Mouse (Mus musculus) heart, postnatal 10 days (tissue): Measurements from ENCODE around the gene Zdhhc8. TPM values are rescaled to one million over a fixed set of nuclear protein-coding genes. Genes with fewer than 3 reads are reported as not detected.
"Not testable (repeated sequence)": the region's sequence is repeated elsewhere in the genome, so short reads cannot be mapped to it uniquely, and the experiment has no call there.

ENCODE experiments used
- DNase-seq, 2 experiments: peaks; one replicate each; pipeline ENCODE4 v3.0.0; 2021
- intact Hi-C: fragments of 180-260 bp; cut with DNase I; formaldehyde crosslinking; loops from one replicate; pipeline ENCODE4 v1.15.1; 2025
- total RNA-seq, 2 experiments: library from RNA; stranded (reverse); gene quantifications; 2 replicates each; pipeline ENCODE4 v1.2.3; 2021

Zdhhc8 gene
- total RNA-seq, 2 experiments from 2014 or later: 33.2 to 35.7 TPM

GRCm38 (mm10) chr16:18201620-18202019 lies 33.3 kb downstream of the Zdhhc8 start:
- no peak for DNase-seq
- intact Hi-C loops: no loop called here

GRCm38 (mm10) chr16:18200062-18200461 lies 34.9 kb downstream of the Zdhhc8 start:
- intact Hi-C loops: no loop called here

GRCm38 (mm10) chr16:18198365-18199098 lies 36.4 kb downstream of the Zdhhc8 start:
- intact Hi-C loops: no loop called here
- DNase-seq: no peak

More at GRCm38 (mm10) chr16:18200062-18200461, 34.9 kb downstream of the Zdhhc8 start:
- no peak for DNase-seq

GRCm38 (mm10) chr16:18197881-18198280 lies 37.1 kb downstream of the Zdhhc8 start:
- intact Hi-C loops: no loop called here
- no peak for DNase-seq

- intact Hi-C loops, DNase-seq: not testable (repeated sequence)
These were observed 39.4 kb downstream of the Zdhhc8 start for GRCm38 (mm10) chr16:18195561-18195960.

- DNase-seq: peak in 1 of 2 experiments; percentile 35
- intact Hi-C loops: no loop called here
These were observed 39.9 kb downstream of the Zdhhc8 start for GRCm38 (mm10) chr16:18195068-18195467.

GRCm38 (mm10) chr16:18194208-18194985 lies 40.5 kb downstream of the Zdhhc8 start:
- DNase-seq: no peak
- intact Hi-C loops: no loop called here

- intact Hi-C loops: no loop called here
These were observed 43.9 kb downstream of the Zdhhc8 start for GRCm38 (mm10) chr16:18191006-18191405.

GRCm38 (mm10) chr16:18187221-18187620 lies 47.7 kb downstream of the Zdhhc8 start:
- DNase-seq: no peak
- intact Hi-C loops: no loop called here

More at GRCm38 (mm10) chr16:18191006-18191405, 43.9 kb downstream of the Zdhhc8 start:
- DNase-seq: no peak

- intact Hi-C loops: no loop called here
- no peak for DNase-seq
These were observed 48.1 kb downstream of the Zdhhc8 start for GRCm38 (mm10) chr16:18186798-18187197.

GRCm38 (mm10) chr16:18185715-18186449 lies 49.1 kb downstream of the Zdhhc8 start:
- intact Hi-C loops: no loop called here
- no peak for DNase-seq

- intact Hi-C loops: no loop called here
- DNase-seq: no peak
These were observed 52.2 kb downstream of the Zdhhc8 start for GRCm38 (mm10) chr16:18182766-18183165.

- intact Hi-C loops: no loop called here
- DNase-seq: no peak
These were observed 53.5 kb downstream of the Zdhhc8 start for GRCm38 (mm10) chr16:18181398-18181797.

- intact Hi-C loops: no loop called here
- no peak for DNase-seq
These were observed 55.3 kb downstream of the Zdhhc8 start for GRCm38 (mm10) chr16:18179591-18179990.

- no peak for DNase-seq
- intact Hi-C loops: no loop called here
These were observed 58.2 kb downstream of the Zdhhc8 start for GRCm38 (mm10) chr16:18176758-18177157.

GRCm38 (mm10) chr16:18175817-18176541 lies 59.0 kb downstream of the Zdhhc8 start:
- intact Hi-C loops: no loop called here
- no peak for DNase-seq

GRCm38 (mm10) chr16:18173788-18174187 lies 61.1 kb downstream of the Zdhhc8 start:
- intact Hi-C loops: loop anchor here (2.0 kb wide), 1 partner anchor 37 kb away; no protein-coding TSS in a partner anchor
- no peak for DNase-seq

- no peak for DNase-seq
- intact Hi-C loops: loop anchor here (2.0 kb wide), 1 partner anchor 38 kb away; no protein-coding TSS in a partner anchor
These were observed 61.7 kb downstream of the Zdhhc8 start for GRCm38 (mm10) chr16:18173231-18173630.

- intact Hi-C loops: loop anchor here (1.0 to 2.0 kb wide), 4 partner anchors 38 to 120 kb away; partner anchors contain the start of gene Dgcr6
- peak; percentile 82 to 91 for DNase-seq
These were observed 62.6 kb downstream of the Zdhhc8 start for GRCm38 (mm10) chr16:18172266-18172855.
